Mouse (Mus musculus) kidney, adult 10 weeks (tissue): ENCODE results near the gene Limk2. TPM values are rescaled to one million over a fixed set of nuclear protein-coding genes. Genes with fewer than 3 reads are reported as not detected.

Source experiments
- polyA plus RNA-seq: library from polyadenylated mRNA; stranded (reverse); fragments of 350-450 nt; fragmentation: Illumina TruSeq; extraction: RNeasy Lipid Tissue Mini Kit (QIAGEN cat#74804); gene quantifications from one replicate; pipeline ENCODE4 v1.2.3, GENCODE M21; 2014; ENCODE audit warnings: low read depth, low replicate concordance

Gene Limk2
- polyA plus RNA-seq = 8.3 TPM

DNA sequence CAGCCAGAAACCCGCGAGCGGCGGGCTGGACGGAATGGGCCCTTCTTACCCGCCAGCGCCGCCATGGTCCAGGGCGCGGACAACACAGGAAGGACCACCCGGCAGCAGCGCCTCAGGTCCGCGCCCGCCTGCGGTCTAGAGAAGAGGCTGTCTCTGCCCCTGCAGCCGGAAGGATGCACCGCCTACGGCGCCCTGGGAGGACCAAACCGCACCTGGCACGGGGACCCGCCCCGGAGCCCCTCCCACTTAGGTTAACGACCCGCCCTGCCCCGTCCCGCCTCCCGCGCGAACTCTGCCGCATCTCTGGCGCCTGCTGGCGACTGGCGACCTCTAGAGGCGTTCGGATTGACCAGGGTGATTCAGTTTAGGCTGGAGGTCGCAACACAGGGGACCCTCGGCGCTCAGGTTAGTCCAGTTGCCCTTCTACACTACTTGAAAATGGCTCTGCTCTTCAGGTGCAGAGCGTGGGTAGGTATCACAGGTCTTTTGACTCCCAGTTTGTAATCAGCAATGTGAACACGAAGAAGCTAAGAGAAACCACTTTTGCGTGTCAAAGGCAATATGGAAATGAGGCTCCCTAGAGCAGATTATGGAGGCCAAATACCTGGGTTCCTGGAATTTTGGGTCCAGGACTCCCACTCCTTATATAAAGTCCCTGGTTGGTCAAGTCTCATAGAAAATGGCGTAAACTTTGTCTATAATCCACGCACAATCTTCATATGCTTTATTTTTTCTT, at the start of gene Limk2:
TSS of gene Limk2 (minus strand) at position 193 of the 736 bp plus-strand sequence.

DNA sequence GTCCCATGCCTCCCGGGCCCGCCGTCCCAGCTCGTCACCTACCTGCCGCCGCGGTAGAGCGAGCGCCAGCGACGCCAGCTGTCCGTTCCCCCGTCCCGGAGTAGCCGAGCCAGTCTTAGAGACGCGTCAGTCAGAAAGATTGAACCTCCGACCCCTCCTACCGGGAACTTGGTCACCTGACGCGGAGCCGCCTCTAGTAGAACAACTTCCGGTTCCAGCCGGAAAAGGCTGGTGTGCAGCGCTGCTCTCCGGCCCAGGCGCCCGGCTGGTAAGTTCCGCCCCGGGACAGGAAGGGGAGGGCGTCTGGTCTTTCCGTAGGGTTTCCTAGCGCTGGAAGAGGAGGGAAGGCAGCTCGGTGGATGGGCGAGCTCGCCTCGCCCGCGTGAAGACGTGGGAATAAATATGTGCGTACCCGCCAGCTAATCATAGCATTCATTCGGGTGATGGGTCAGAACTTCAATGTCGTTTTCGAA, 43.2 kb upstream of the Limk2 start, which contains the start of gene Rnf185:
TSS of gene Rnf185 (minus strand) at position 197 of the 473 bp plus-strand sequence.

DNA sequence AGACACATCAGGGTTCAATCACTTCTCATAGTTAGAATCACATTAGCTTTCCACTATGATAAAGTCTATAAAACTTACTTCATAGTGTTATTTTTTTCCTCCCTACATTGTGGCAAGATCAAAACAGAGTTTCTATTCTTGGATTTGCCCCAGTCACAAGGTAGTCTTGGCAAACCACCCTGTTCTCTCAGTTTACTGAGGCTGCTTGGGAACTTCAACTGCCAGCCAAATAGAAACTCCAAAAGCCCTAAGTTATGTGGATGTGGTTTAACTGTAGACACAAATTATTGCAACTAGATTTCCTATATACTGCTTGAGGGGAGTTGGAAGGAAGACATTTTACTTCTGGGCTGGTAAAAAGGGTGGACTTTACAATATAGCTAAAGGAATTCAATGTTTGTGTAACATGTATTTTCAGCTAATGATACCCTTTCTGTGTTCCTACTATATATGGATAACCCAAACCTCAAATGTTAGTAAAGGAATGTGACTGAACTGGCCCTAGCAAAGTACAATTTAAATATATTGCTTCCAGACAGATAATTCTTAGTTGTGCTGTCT, 79.0 kb downstream of the Limk2 start, which contains the start of gene Pik3ip1:
TSS of gene Pik3ip1 (plus strand) at position 511 of the 561 bp plus-strand sequence.

Other genes starting within 250 kb of the Limk2 start
- gene Sfi1, start 215.7 kb downstream of the Limk2 start, polyA plus RNA-seq = 9.3 TPM
- 45.0 TPM for gene Eif4enif1, start 206.8 kb downstream of the Limk2 start, polyA plus RNA-seq
- 169 TPM for gene Drg1, start 142.8 kb downstream of the Limk2 start, polyA plus RNA-seq
- gene Patz1, start 120.3 kb downstream of the Limk2 start, polyA plus RNA-seq = 15.3 TPM
- gene Pik3ip1, start 78.8 kb downstream of the Limk2 start, polyA plus RNA-seq = 3.6 TPM
- gene Rnf185, start 43.2 kb upstream of the Limk2 start, polyA plus RNA-seq = 34.6 TPM
- gene Pla2g3, start 79.1 kb upstream of the Limk2 start, polyA plus RNA-seq = not detected
- gene Inpp5j, start 95.6 kb upstream of the Limk2 start, polyA plus RNA-seq = 2.1 TPM
- gene Selenom, start 105.5 kb upstream of the Limk2 start, polyA plus RNA-seq = 1.5 TPM
- 1.0 TPM for gene Smtn, start 131.4 kb upstream of the Limk2 start, polyA plus RNA-seq
- gene Morc2a, start 240.0 kb upstream of the Limk2 start, polyA plus RNA-seq = 22.7 TPM